Mouse (Mus musculus) liver, postnatal 0 days (tissue): ENCODE measurements around the gene Tns4.

Experiments
- CTCF ChIP-seq: sonication (generic); IDR thresholded peaks from 2 replicates; pipeline ENCODE4 v1.5.1; 2016; ENCODE audit warnings: antibody characterized with exemption, low read depth
- EP300 ChIP-seq: IDR thresholded peaks from 2 replicates; pipeline ENCODE4 v1.6.1; 2016; ENCODE audit warnings: antibody characterized with exemption, low read depth, mild to moderate bottlenecking

- TF ChIP-seq EP300, result no peak
- TF ChIP-seq CTCF, result no peak
Observed at GRCm38 (mm10) chr11:99067591-99067990, 21.5 kb downstream of the Tns4 start.
